Mouse (Mus musculus): ENCODE data around the gene Ednrb. TPM values are rescaled to one million over a fixed set of nuclear protein-coding genes. Genes with fewer than 3 reads are reported as not detected.

The Ednrb gene
- polyA plus RNA-seq, 1 experiment from 2014 or later = 120 TPM

DNA sequence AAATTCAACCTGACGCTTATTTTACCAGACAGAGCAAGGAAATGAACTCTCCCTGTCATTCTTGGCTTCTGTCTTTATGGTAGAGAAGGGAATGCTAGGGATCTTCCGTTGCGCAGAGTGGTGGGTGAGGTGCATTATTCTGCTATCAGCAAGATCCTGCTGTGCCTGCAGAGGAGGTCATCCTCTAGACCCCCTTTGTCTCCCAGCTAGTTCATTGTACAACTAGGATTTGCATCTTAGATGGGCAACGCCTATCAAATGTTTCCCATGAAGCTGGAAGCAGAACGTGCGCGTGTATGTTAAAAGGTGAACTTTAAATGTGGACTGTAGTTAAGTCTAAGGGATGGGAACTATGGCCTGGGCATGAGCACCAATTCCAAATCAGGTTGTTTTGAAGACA lies 742 bp upstream of the Ednrb start:
- H3K27me3 ChIP-seq (replicated peaks) = no peaks in the 10 kb centered on the region
- peaks cover 12% of the 10 kb centered on the region for H3K4me1 ChIP-seq (replicated peaks)
- H3K4me3 ChIP-seq = no peak overlapping the region
- no peaks in the 10 kb centered on the region for H3K36me3 ChIP-seq
- H3K27ac ChIP-seq (ENCODE audit: poor library complexity, severe bottlenecking) = no peak overlapping the region
- no peak overlapping the region; the same call in 1 of the 2 replicates for H3K4me2 ChIP-seq
- no peak overlapping the region for H3K9ac ChIP-seq
- ATAC-seq (ENCODE audit: insufficient number of reproducible peaks, low FRiP score) = no peak
- H3K9me3 ChIP-seq (replicated peaks) = no peaks in the 10 kb centered on the region
- WGBS = 73% methylated on average over 7 of the region's 7 CpGs

- Histone ChIP-seq H3K9me3 (replicated peaks) (no peaks in the 10 kb centered on the region), H3K4me2 (peak overlapping the region; percentile 98), H3K36me3 (no peaks in the 10 kb centered on the region), H3K4me1 (replicated peaks) (peaks cover 12% of the 10 kb centered on the region), H3K27me3 (replicated peaks) (no peaks in the 10 kb centered on the region), H3K9ac (peak overlapping the region; percentile 80), H3K4me3 (peak overlapping the region; percentile 68), H3K27ac (ENCODE audit: poor library complexity, severe bottlenecking) (peak overlapping the region; percentile 88)
- peak; percentile 80 for ATAC-seq (ENCODE audit: insufficient number of reproducible peaks, low FRiP score)
- WGBS = under 1% methylated on average over 30 of the region's 30 CpGs
Measured at GRCm38 (mm10) chr14:103843371-103844001, 716 bp downstream of the Ednrb start.

DNA sequence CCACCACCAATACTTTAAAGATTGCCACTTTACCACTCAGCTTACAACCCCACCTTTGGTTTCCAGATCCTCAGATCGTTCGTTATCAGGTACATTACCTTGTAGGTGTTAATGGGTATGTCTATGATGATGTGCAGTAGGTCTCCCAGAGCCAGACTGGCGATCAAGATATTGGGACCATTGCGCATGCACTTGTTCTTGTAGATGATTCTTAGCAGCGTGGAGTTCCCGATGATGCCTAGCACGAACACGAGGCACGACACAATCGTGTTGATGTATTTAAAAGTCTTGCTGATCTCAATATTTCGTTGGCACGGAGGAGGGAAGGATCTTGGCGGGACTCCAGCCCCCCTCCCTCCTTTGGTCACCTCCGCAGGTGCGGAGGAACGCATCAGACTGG lies 1.3 kb downstream of the Ednrb start:
- no peak for ATAC-seq (ENCODE audit: insufficient number of reproducible peaks, low FRiP score)
- Histone ChIP-seq H3K4me3 (peak overlapping the region; percentile 68), H3K27me3 (replicated peaks) (no peaks in the 10 kb centered on the region), H3K4me2 (peak overlapping the region; percentile 98), H3K9ac (peak overlapping the region; percentile 80), H3K36me3 (no peaks in the 10 kb centered on the region), H3K4me1 (replicated peaks) (peaks cover 12% of the 10 kb centered on the region), H3K9me3 (replicated peaks) (no peaks in the 10 kb centered on the region), H3K27ac (ENCODE audit: poor library complexity, severe bottlenecking) (peak overlapping the region; percentile 88)
- 10% methylated on average over 16 of the region's 16 CpGs for WGBS

DNA sequence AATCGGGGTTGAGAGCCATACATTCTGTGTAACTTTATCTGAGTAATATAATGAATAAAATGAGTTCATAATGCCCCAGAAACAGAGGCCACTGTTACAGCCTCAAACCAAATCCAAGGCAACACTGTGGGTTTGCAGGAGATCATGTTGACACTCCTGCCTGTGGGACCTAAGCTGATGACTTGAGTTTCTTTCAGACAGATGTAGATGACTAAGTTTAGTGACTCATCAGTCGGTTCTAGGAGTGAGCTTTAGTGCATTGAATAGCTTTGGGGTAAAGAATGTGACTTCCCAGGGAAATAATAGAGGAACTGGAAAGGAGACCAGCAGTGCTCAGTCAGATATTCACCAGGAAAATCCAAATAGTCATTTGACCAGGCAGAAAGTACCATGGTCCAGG lies 3.8 kb downstream of the Ednrb start:
- peaks cover 12% of the 10 kb centered on the region for H3K4me1 ChIP-seq (replicated peaks)
- H3K9ac ChIP-seq = peak overlapping the region; percentile 41; the same call in 1 of the 2 replicates
- WGBS = 65% methylated on average over 2 of the region's 2 CpGs
- H3K9me3 ChIP-seq (replicated peaks) = no peaks in the 10 kb centered on the region
- H3K4me3 ChIP-seq = peak overlapping the region; percentile 68
- no peaks in the 10 kb centered on the region for H3K36me3 ChIP-seq
- peak overlapping the region; percentile 44 for H3K27ac ChIP-seq (ENCODE audit: poor library complexity, severe bottlenecking)
- ATAC-seq (ENCODE audit: insufficient number of reproducible peaks, low FRiP score) = no peak
- peak overlapping the region; percentile 98 for H3K4me2 ChIP-seq
- H3K27me3 ChIP-seq (replicated peaks) = no peaks in the 10 kb centered on the region

- Histone ChIP-seq H3K27me3 (replicated peaks) (no peaks in the 10 kb centered on the region), H3K27ac (ENCODE audit: poor library complexity, severe bottlenecking) (0 out of 2 replicates have a peak overlapping the region, but pooled peaks have one; percentile 11), H3K4me2 (peak overlapping the region; percentile 55), H3K4me1 (replicated peaks) (peaks cover 13% of the 10 kb centered on the region), H3K9me3 (replicated peaks) (no peaks in the 10 kb centered on the region), H3K36me3 (no peaks in the 10 kb centered on the region), H3K9ac (no peak overlapping the region), H3K4me3 (peak overlapping the region; percentile 17; the same call in 1 of the 2 replicates)
- 78% methylated on average over 5 of the region's 5 CpGs for WGBS
- ATAC-seq (ENCODE audit: insufficient number of reproducible peaks, low FRiP score) = no peak
Measured at GRCm38 (mm10) chr14:103838887-103839286, 5.3 kb downstream of the Ednrb start.

DNA sequence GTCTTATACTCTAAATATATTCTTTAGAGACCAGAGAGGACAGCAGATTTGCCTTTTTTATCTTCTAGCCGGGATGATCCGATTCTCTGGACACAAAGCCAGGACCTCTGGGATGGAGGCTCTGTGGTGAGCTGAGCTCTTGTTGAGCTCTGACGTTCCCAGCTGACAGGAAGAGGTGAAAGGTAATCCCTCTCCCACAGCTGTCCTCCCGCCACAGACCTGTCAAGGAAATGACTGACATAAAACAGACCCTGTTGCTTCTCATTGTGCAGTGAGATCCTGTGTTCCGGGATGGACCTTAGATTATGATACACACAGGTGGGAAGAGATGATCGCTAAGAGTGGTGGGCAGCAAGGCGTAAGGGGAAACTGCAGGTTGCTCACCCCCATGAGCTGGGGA lies 9.6 kb downstream of the Ednrb start:
- no peaks in the 10 kb centered on the region for H3K9me3 ChIP-seq (replicated peaks)
- H3K36me3 ChIP-seq = no peaks in the 10 kb centered on the region
- peaks cover 12% of the 10 kb centered on the region; the same call in 1 of the 2 replicates for H3K4me1 ChIP-seq (replicated peaks)
- H3K4me3 ChIP-seq = no peak overlapping the region
- no peaks in the 10 kb centered on the region for H3K27me3 ChIP-seq (replicated peaks)
- H3K4me2 ChIP-seq = peak overlapping the region; percentile 41
- H3K27ac ChIP-seq (ENCODE audit: poor library complexity, severe bottlenecking) = peak overlapping the region; percentile 61
- ATAC-seq (ENCODE audit: insufficient number of reproducible peaks, low FRiP score) = peak; percentile 50
- WGBS = 12% methylated on average over 7 of the region's 7 CpGs
- H3K9ac ChIP-seq = no peak overlapping the region

DNA sequence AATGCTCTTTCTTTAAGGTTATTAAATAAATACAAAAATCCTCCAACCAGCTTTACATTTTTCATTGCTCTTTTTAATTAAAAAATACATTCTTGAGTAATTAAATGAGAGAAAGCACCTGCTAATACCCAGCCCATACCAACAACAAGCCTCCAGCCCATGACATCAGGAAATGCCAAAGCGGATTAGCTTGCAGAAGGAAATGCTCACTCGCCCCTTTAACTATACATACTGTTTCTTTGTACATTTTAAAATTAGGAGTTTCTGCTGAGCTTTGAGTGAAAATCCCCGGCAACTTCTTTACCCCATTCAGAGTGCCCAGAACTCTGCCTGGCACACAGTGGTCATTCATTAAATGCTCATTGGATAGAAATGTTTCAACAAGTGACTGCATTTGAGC lies 10.1 kb downstream of the Ednrb start:
- no peak for ATAC-seq (ENCODE audit: insufficient number of reproducible peaks, low FRiP score)
- H3K4me3 ChIP-seq = no peak overlapping the region
- peaks cover 12% of the 10 kb centered on the region; the same call in 1 of the 2 replicates for H3K4me1 ChIP-seq (replicated peaks)
- H3K9ac ChIP-seq = no peak overlapping the region
- H3K9me3 ChIP-seq (replicated peaks) = no peaks in the 10 kb centered on the region
- peak overlapping the region; percentile 61 for H3K27ac ChIP-seq (ENCODE audit: poor library complexity, severe bottlenecking)
- 54% methylated on average over 3 of the region's 3 CpGs for WGBS
- H3K4me2 ChIP-seq = peak overlapping the region; percentile 41
- no peaks in the 10 kb centered on the region for H3K27me3 ChIP-seq (replicated peaks)
- no peaks in the 10 kb centered on the region for H3K36me3 ChIP-seq

DNA sequence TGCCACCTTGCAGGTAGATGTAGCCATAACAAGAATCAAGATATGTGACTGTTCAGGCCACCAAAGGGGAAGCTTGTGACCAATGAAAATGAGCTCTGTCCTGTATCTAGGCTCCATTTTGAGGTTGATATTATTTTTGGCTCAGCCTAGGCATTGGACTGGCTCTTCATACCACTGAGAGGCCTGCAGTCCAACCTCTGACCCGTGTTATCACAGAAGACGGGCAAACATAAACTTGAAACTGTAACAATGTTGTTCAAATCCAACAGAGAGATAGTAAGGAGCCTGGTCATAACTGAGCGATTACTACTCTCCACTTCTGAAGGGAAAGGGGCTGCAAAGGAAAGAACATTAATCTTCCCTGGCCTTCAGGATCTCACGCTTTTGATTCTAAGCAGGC lies 11.7 kb downstream of the Ednrb start:
- WGBS = 43% methylated on average over 4 of the region's 4 CpGs

GRCm38 (mm10) chr14:103831007-103831406 lies 13.2 kb downstream of the Ednrb start:
- H3K36me3 ChIP-seq = no peaks in the 10 kb centered on the region
- H3K4me3 ChIP-seq = no peak overlapping the region
- H3K9ac ChIP-seq = no peak overlapping the region
- no peak overlapping the region for H3K4me2 ChIP-seq
- no peak overlapping the region for H3K27ac ChIP-seq (ENCODE audit: poor library complexity, severe bottlenecking)
- H3K27me3 ChIP-seq (replicated peaks) = no peaks in the 10 kb centered on the region
- no peaks in the 10 kb centered on the region for H3K9me3 ChIP-seq (replicated peaks)
- H3K4me1 ChIP-seq (replicated peaks) = peaks cover 12% of the 10 kb centered on the region; the same call in 1 of the 2 replicates
- 78% methylated on average over 5 of the region's 5 CpGs for WGBS
- no peak for ATAC-seq (ENCODE audit: insufficient number of reproducible peaks, low FRiP score)

More for the DNA sequence above, 11.7 kb downstream of the Ednrb start:
- no peak overlapping the region for H3K4me2 ChIP-seq
- ATAC-seq (ENCODE audit: insufficient number of reproducible peaks, low FRiP score) = peak; percentile 84
- no peaks in the 10 kb centered on the region for H3K27me3 ChIP-seq (replicated peaks)
- peaks cover 12% of the 10 kb centered on the region; the same call in 1 of the 2 replicates for H3K4me1 ChIP-seq (replicated peaks)
- no peak overlapping the region for H3K27ac ChIP-seq (ENCODE audit: poor library complexity, severe bottlenecking)
- H3K9me3 ChIP-seq (replicated peaks) = no peaks in the 10 kb centered on the region
- H3K4me3 ChIP-seq = no peak overlapping the region
- H3K36me3 ChIP-seq = no peaks in the 10 kb centered on the region
- H3K9ac ChIP-seq = no peak overlapping the region

GRCm38 (mm10) chr14:103826343-103826742 lies 17.9 kb downstream of the Ednrb start:
- Histone ChIP-seq H3K36me3 (no peaks in the 10 kb centered on the region), H3K27ac (ENCODE audit: poor library complexity, severe bottlenecking) (no peak overlapping the region), H3K4me1 (replicated peaks) (no peaks in the 10 kb centered on the region), H3K9me3 (replicated peaks) (no peaks in the 10 kb centered on the region), H3K27me3 (replicated peaks) (no peaks in the 10 kb centered on the region), H3K4me3 (no peak overlapping the region), H3K4me2 (no peak overlapping the region), H3K9ac (no peak overlapping the region)
- no peak for ATAC-seq (ENCODE audit: insufficient number of reproducible peaks, low FRiP score)
- WGBS = 85% methylated on average over 9 of the region's 9 CpGs

GRCm38 (mm10) chr14:103825934-103826333 lies 18.3 kb downstream of the Ednrb start:
- no peaks in the 10 kb centered on the region for H3K9me3 ChIP-seq (replicated peaks)
- no peak for ATAC-seq (ENCODE audit: insufficient number of reproducible peaks, low FRiP score)
- no peak overlapping the region for H3K9ac ChIP-seq
- WGBS = 88% methylated on average over 5 of the region's 5 CpGs
- no peak overlapping the region for H3K4me2 ChIP-seq
- no peaks in the 10 kb centered on the region for H3K27me3 ChIP-seq (replicated peaks)
- no peaks in the 10 kb centered on the region for H3K36me3 ChIP-seq
- H3K4me1 ChIP-seq (replicated peaks) = no peaks in the 10 kb centered on the region
- no peak overlapping the region for H3K4me3 ChIP-seq
- no peak overlapping the region for H3K27ac ChIP-seq (ENCODE audit: poor library complexity, severe bottlenecking)

GRCm38 (mm10) chr14:103823501-103823900 lies 20.7 kb downstream of the Ednrb start:
- no peak for ATAC-seq (ENCODE audit: insufficient number of reproducible peaks, low FRiP score)
- Histone ChIP-seq H3K36me3 (peaks cover 2% of the 10 kb centered on the region; the same call in 1 of the 2 replicates), H3K27me3 (replicated peaks) (no peaks in the 10 kb centered on the region), H3K9ac (no peak overlapping the region), H3K4me3 (no peak overlapping the region), H3K4me1 (replicated peaks) (no peaks in the 10 kb centered on the region), H3K4me2 (no peak overlapping the region), H3K9me3 (replicated peaks) (no peaks in the 10 kb centered on the region), H3K27ac (ENCODE audit: poor library complexity, severe bottlenecking) (no peak overlapping the region)
- 79% methylated on average over 7 of the region's 7 CpGs for WGBS
